Mouse (Mus musculus) effector memory CD4-positive, alpha-beta T cell, adult 7 months (primary cell): Measurements from ENCODE around the gene Btbd35f8. TPM values are rescaled to one million over a fixed set of nuclear protein-coding genes. Genes with fewer than 3 reads are reported as not detected.

Source experiments
- polyA plus RNA-seq: library from polyadenylated mRNA; unstranded; fragments of 100-300 nt; shearing (Covaris generic); gene quantifications from one replicate; pipeline ENCODE4 v1.2.1, GENCODE M21; 2017

The Btbd35f8 gene
- polyA plus RNA-seq = not detected

DNA sequence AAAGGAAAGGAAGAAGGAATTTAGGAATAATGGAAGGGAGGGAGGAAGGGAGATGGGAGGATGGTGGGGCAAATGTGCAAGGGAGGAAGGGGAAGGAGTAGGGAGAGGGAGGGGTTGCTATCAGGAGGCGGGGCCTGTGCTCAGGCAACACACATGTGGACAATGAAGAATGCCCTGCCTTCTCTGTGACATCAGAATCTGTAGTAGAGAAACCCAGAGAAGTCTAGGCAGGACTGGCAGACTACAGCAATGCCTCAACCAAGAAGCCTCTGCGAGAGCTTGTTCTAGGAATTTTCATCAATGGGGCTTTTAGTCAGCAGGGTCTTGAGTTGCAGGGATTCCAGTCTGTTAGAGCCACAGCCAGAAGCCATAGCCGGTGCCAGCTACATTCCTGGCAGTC is at the start of gene Btbd35f8:
TSS of gene Btbd35f8 (plus strand) at position 301 of the 400 bp plus-strand sequence.

Other genes starting within 250 kb of the Btbd35f8 start
- gene Spin2g, start 211.8 kb upstream of the Btbd35f8 start, polyA plus RNA-seq = not detected